Mouse (Mus musculus): ENCODE measurements around the gene 1700025G04Rik.

DNA sequence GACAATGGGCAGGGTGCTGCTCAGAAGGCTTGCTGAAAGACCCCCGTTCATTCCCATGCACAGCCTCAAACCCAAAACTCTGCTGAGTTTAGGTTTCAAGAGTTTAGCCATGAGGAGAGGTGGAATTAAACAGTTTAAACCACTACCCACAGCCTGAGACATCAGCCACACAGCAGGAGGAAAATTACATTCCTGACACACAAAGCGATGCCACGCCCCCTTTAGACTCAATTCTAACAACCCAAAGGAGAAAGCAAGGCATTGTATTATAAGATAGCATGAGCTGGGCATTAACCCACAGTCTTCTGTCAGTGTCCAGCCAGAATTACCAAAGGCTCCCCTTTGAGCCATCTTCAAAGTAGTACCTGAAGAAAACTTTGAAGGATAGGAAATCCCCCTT is 3.0 kb downstream of the 1700025G04Rik start:
- no peak for TF ChIP-seq CTCF (IDR thresholded peaks at IDR 0.05; ENCODE audit: extremely low read depth, insufficient read depth, low read length)
- no peak for TF ChIP-seq POLR2A (IDR thresholded peaks at IDR 0.05; ENCODE audit: extremely low read depth, insufficient read depth, low read length)

All from cortical plate, adult 2 months (tissue).